Mouse (Mus musculus) thymus, adult 2 months (tissue): ENCODE results near the gene Med28. TPM values are rescaled to one million over a fixed set of nuclear protein-coding genes. Genes with fewer than 3 reads are reported as not detected.

ENCODE experiments used
- DNase-seq: peaks from one replicate; pipeline ENCODE4 v3.0.0; 2021
- H3K27ac ChIP-seq: fragments of 200-500 bp; 2 replicates; pipeline ENCODE4 v1.5.1; 2012; ENCODE audit warnings: low read length, control low read depth; ENCODE audit not compliant: control insufficient read depth, insufficient read depth
- H3K27me3 ChIP-seq: fragments of 200-500 bp; 2 replicates; pipeline ENCODE4 v1.6.1; 2012; ENCODE audit warnings: mild to moderate bottlenecking, low read length, moderate library complexity, mixed read lengths; ENCODE audit not compliant: control insufficient read depth, insufficient read depth
- H3K36me3 ChIP-seq: fragments of 200-500 bp; 2 replicates; pipeline ENCODE4 v1.6.1; 2012; ENCODE audit warnings: mild to moderate bottlenecking, low read length, moderate library complexity; ENCODE audit not compliant: control insufficient read depth, insufficient read depth
- H3K4me1 ChIP-seq: fragments of 200-500 bp; replicated peaks from 2 replicates; pipeline ENCODE4 v1.6.1; 2012; ENCODE audit warnings: low read length; ENCODE audit not compliant: control insufficient read depth, insufficient read depth
- H3K4me3 ChIP-seq: fragments of 200-500 bp; 2 replicates; pipeline ENCODE4 v1.5.1; 2012; ENCODE audit warnings: mild to moderate bottlenecking, low read length, control low read depth, moderate library complexity; ENCODE audit not compliant: control insufficient read depth, insufficient read depth
- CTCF ChIP-seq: fragments of 200-500 bp; IDR thresholded peaks from 2 replicates; pipeline ENCODE4 v1.5.1; 2012; ENCODE audit warnings: mild to moderate bottlenecking, control low read depth, low read length, moderate library complexity, borderline replicate concordance; ENCODE audit not compliant: control insufficient read depth, poor library complexity, insufficient read depth; ENCODE audit errors: extremely low read depth
- POLR2A ChIP-seq: fragments of 200-500 bp; IDR thresholded peaks from 2 replicates; pipeline ENCODE4 v1.6.1; 2012; ENCODE audit warnings: mild to moderate bottlenecking, low read length, control low read depth, moderate library complexity; ENCODE audit not compliant: control insufficient read depth, poor library complexity, insufficient read depth; ENCODE audit errors: extremely low read depth
- WGBS: fragments of 180-500 bp; shearing (Covaris S2); methylation state at CpG from one replicate; pipeline ENCODE4 v1.1.7; 2018; 5-methylcytosine and 5-hydroxymethylcytosine counted together
- polyA plus RNA-seq: library from polyadenylated mRNA; depleted of rRNA; stranded (reverse); fragments of >200 nt; gene quantifications from 2 replicates; pipeline ENCODE4 v1.2.3, GENCODE M21; 2012; rRNA removed

Med28 gene
- 108 and 125 TPM in 2 replicates for polyA plus RNA-seq

DNA sequence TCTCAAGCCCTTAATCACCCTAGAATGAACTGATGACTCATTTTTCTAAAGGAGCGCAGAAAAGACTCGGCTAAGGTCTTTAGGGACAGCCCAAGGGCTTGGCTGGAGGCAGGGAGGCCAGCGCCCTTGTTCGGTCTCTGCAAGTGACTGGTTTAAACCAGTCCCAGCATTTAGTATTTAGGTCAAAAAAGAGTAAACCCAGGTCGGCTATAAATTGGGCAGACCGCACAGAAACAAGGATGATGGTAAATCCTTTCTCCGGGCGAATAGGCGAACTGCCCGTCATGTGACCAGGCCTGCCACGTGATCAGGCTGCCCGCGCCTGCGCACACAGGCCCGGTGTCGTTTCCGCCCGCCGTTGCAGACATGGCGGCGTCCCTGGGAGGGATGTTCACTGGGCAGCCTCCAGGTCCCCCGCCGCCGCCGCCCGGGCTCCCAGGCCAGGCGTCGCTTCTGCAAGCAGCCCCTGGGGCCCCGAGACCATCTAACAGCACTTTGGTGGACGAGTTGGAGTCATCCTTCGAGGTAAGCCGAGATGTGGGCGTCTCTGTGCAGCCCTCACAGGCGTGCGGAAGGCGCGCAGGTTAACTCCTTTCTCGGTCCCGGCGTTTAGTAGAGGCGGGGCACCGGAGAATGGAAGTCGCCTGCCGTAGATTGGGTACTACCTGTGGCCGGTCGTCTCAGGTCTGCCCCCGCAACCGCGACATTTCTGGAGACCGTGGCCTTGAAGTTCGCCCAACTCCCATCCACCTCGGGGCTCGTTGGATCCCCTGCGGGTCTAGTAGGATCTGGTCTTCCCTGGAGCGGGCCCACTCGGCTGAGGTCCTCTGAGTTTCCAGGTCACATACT lies at the start of gene Med28:
Gene Med28 (plus strand): TSS at position 270 of the 849 bp plus-strand sequence.
- no peak for TF ChIP-seq CTCF
- peak; percentile 86 for TF ChIP-seq POLR2A
- peak within 1 kb of the TSS; percentile 98 for H3K4me3 ChIP-seq
- H3K36me3 ChIP-seq, result peaks cover 8% of the 10 kb centered on the region; the same call in 1 of the 2 replicates
- H3K27ac ChIP-seq, result no peak within 1 kb of the TSS
- peak; percentile 96 for DNase-seq
- H3K4me1 ChIP-seq, result peaks cover 6% of the 10 kb centered on the region; the same call in 1 of the 2 replicates
- no peaks in the 10 kb centered on the region for H3K27me3 ChIP-seq
- 2% methylated on average over 56 of the region's 56 CpGs for WGBS

DNA sequence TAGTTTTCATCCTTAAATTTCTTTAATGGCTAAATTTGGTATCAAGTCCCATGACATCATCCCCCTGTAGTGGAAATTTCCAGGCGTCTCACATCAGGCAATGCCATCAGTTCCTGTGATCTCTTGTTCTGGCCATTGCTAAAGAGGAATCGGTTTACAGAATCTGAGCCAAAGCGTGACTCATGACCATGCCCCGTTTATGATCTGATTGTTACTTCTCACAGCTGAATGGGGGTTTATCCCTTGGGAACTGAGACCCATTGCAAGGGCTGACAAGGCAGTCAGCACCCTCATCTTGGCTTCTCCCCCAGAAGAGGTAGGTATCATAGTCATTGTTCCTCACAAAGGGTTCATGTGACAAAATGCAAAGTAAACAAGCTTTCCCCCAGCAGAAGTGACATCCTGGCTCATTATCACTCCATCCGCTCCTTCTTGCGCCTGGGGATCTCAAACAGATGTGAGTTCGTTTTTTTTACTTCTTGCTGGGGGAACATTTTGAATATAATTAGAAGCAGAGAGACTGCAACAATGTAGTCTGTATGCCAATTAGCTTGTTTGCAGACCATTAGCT lies 47.1 kb upstream of the Med28 start:
- WGBS, result 32% methylated on average over 7 of the region's 7 CpGs
- no peaks in the 10 kb centered on the region for H3K4me1 ChIP-seq
- no peak overlapping the region for H3K27ac ChIP-seq
- H3K4me3 ChIP-seq, result no peak overlapping the region
- DNase-seq, result no peak
- no peaks in the 10 kb centered on the region for H3K36me3 ChIP-seq
- H3K27me3 ChIP-seq, result no peaks in the 10 kb centered on the region
- TF ChIP-seq POLR2A (no peak), CTCF (no peak)

DNA sequence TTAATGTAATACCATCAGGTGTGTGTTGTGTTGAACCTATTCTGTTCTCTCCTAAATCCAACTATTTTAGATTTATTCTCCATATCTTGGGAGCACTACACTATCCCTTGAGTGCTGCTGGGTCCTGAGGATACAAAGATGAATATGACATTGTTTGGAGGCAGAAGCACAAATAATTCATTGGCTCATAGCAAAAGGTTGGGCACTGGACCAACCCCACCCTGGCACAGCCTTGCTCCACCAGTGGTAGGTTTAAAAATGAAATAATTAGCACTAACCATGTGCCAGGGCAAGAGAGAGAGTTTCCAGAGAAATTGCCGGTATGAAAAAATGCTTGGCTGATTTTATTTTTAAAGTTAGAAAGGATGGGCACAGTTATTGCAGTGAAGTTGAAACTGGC lies 46.5 kb upstream of the Med28 start:
- no peaks in the 10 kb centered on the region for H3K4me1 ChIP-seq
- H3K27ac ChIP-seq, result no peak overlapping the region
- no peaks in the 10 kb centered on the region for H3K27me3 ChIP-seq
- TF ChIP-seq POLR2A (no peak), CTCF (no peak)
- no peak overlapping the region for H3K4me3 ChIP-seq
- no peaks in the 10 kb centered on the region for H3K36me3 ChIP-seq
- 81% methylated on average over 1 of the region's 1 CpGs for WGBS
- no peak for DNase-seq

DNA sequence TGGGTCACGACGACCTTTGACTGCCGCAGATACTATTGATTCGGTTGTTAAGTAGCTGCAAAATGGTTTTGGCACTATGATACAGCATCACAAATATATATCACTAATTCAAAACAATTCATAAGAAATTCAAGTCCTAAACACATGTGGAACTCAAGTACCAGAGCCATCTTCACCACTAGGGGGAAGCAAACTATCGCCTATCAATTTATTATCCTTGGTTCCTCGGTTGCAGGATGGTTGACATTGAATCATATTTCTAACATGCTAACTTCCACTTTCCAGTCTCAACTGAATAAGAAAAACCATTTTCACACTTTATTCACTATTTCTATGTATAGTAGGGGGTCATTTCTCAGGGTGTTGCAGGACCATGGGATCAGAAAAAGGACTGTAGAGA lies 45.8 kb upstream of the Med28 start:
- no peaks in the 10 kb centered on the region for H3K36me3 ChIP-seq
- no peaks in the 10 kb centered on the region for H3K4me1 ChIP-seq
- no peak for TF ChIP-seq CTCF
- TF ChIP-seq POLR2A, result no peak
- DNase-seq, result peak; percentile 35
- no peaks in the 10 kb centered on the region for H3K27me3 ChIP-seq
- WGBS, result 24% methylated on average over 6 of the region's 6 CpGs
- no peak overlapping the region for H3K27ac ChIP-seq
- H3K4me3 ChIP-seq, result no peak overlapping the region

DNA sequence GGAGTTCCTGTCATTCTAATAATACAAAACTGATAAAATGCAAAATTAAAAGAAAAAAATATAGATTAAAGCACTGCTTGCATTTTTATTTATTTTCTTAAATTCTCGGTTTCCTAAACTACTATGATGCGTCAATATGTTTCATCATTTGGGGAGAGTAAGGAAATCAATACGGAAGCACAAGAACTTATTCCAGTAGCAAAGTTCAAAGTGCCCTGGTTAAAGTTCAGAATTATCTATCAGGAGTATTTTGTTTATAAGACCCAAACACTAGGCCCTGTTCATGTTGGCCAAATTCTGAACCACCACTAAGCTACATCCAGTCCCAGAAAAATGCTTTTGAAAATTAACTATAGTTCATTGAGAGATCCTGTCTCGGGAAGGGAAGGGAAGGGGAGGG lies 45.3 kb upstream of the Med28 start:
- Histone ChIP-seq H3K27ac (no peak overlapping the region), H3K4me3 (no peak overlapping the region), H3K27me3 (no peaks in the 10 kb centered on the region), H3K4me1 (no peaks in the 10 kb centered on the region), H3K36me3 (no peaks in the 10 kb centered on the region)
- no peak for DNase-seq
- 80% methylated on average over 4 of the region's 4 CpGs for WGBS
- TF ChIP-seq CTCF (no peak), POLR2A (no peak)

DNA sequence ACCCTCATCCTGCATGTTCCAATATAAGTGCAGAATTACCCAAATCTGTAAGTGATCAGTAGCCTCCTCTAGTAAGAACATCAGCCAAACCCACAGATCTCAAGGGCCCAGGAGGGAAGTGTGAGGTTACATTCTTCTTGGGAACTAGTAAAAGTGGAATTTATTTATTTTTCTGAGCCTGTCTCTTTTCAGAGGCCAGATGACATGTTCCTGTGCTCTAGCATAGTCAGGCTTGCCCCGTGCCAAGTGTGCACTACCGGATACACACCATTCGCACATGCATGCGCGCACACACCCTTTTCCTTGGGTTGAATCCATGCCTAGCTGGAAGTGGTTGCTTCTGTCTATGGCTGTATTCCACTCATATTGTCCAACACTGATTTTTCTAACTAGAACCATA lies 44.3 kb upstream of the Med28 start:
- 94% methylated on average over 5 of the region's 5 CpGs for WGBS
- no peaks in the 10 kb centered on the region for H3K36me3 ChIP-seq
- no peak for DNase-seq
- H3K4me3 ChIP-seq, result no peak overlapping the region
- no peaks in the 10 kb centered on the region for H3K4me1 ChIP-seq
- H3K27me3 ChIP-seq, result no peaks in the 10 kb centered on the region
- no peak for TF ChIP-seq POLR2A
- TF ChIP-seq CTCF, result no peak
- no peak overlapping the region for H3K27ac ChIP-seq

DNA sequence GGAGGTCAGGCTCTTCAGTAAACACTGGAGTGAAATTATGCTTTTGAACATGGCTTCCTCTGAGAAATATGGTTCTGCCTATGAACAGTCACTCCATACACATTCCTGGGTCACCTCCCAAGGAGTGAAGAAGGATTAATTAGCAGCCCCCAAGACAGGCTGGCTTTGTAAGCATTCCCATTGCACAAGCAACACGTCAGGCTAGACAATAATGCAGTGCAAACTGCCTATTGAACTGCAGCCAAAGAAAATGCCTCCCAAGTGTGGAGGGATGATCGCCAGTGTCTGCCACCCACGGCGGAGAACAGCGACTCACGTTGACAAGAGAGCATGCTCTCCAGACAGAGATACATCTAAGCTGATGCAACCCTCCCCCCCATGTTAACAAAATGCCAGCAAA lies 43.7 kb upstream of the Med28 start:
- 83% methylated on average over 6 of the region's 6 CpGs for WGBS
- TF ChIP-seq CTCF (no peak), POLR2A (no peak)
- Histone ChIP-seq H3K4me1 (no peaks in the 10 kb centered on the region), H3K36me3 (no peaks in the 10 kb centered on the region), H3K27me3 (no peaks in the 10 kb centered on the region), H3K27ac (no peak overlapping the region), H3K4me3 (no peak overlapping the region)
- DNase-seq, result no peak
